Mouse (Mus musculus): ENCODE results near the gene Tmem212. TPM values are rescaled to one million over a fixed set of nuclear protein-coding genes. Genes with fewer than 3 reads are reported as not detected.

Gene Tmem212
- polyA plus RNA-seq (2012) = not detected in 2 replicates

DNA sequence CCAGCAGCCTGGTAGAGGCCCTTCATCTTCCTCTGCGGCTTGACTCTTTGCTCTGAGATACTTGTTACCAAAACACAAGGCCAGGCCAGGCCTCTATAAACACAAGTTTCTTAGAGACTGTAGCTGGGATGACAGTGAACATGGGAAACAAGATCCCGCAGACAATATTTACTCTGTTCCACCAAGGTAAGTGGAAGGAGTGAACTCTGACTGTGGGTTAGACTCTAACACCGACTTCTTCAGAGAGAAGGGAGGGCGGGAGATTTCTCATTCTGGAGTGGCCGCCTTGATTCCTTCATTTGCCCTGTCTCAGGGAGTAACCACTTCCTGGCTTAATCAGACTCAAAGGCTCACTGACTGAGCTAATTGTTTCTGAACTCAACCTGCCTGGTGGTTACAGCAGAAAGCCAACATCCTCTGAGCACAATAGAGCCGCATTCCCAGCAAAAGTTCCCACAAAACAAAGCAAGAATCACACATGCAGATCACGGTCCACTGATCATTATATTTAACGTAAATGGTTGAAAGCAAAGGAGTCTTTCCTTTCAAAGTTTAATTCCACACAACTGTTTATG is at the start of gene Tmem212:
Tmem212 (minus strand) TSS at position 51 of the 575 bp plus-strand sequence.

DNA sequence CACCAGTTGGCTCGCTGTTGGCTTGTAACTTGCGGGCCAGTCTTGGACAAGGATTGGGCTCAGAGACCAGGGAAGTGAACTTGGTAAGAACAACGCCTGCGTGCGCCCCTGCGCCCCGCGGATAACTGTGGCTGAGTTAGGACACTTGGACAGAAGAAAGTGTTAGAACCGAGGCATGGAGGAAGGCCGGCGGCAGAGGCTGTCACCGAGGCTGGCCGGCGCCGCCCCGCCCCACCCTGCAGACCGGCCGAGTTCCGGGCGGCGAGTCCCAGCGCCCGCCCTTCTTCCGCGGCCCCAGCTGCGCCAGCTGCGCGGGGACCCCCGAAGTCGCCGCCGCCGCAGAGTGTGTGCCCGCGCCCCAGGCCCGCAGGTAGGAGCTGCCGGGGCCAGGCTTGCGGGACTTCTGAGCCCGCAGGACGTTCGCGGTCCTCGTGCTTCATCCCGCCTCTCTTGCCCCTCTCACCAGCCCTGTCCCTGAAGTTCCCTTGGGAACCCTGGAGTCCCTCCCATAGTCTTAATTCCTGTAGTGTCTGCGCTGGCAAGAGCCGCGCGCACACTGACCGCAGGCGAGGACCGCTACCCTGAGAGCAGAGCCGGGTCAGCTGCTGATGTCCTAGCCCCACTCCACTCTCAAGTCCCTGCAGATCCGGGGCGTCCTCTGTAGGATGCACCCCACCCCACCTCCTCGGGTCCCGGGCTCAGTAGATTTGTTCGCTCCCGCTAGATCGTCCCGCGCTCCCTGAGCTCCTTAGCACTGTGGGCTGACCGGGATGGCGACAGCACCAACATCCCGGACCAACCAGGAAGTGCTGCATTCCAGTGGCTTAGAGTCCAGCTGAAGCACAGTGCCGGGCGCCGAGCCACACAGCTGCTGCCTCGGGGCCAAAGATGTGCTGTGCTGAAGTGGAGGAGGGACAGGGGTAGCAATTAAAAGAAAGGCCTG is 42.5 kb upstream of the Tmem212 start, which contains the start of gene Pld1:
Pld1 (plus strand) TSS at position 315 of the 943 bp plus-strand sequence.

Other genes with a start within 250 kb of the Tmem212 start
- gene Fndc3b, start 185.1 kb downstream of the Tmem212 start, polyA plus RNA-seq (2012) = 10.7 and 12.4 TPM in 2 replicates
- gene Pld1, start 42.3 kb upstream of the Tmem212 start, polyA plus RNA-seq (2012) = 0.36 and 0.39 TPM in 2 replicates